Mouse (Mus musculus) heart, embryonic 16.5 days (tissue): ENCODE measurements around the gene Myg1. TPM values are rescaled to one million over a fixed set of nuclear protein-coding genes. Genes with fewer than 3 reads are reported as not detected.

Experiments used
- ATAC-seq: fragments of 200-750 bp; cut with Nextera tagmentation; replicated peaks from 2 replicates; pipeline ENCODE4 v1.8.0; 2017; ENCODE audit warnings: moderate number of reproducible peaks; ENCODE audit not compliant: insufficient read depth, low FRiP score; ENCODE audit errors: extremely low read depth
- H3K27ac ChIP-seq: fragments of 300-500 bp; sonication (generic); 2 replicates; pipeline ENCODE4 v1.5.1; 2014; ENCODE audit warnings: mild to moderate bottlenecking, low read length, control low read depth, moderate library complexity
- H3K27me3 ChIP-seq: fragments of 300-500 bp; sonication (generic); 2 replicates; pipeline ENCODE4 v1.6.1; 2014; ENCODE audit warnings: low read length, mixed read lengths; ENCODE audit not compliant: control insufficient read depth, insufficient read depth
- H3K36me3 ChIP-seq: fragments of 300-500 bp; sonication (generic); 2 replicates; pipeline ENCODE4 v1.6.1; 2014; ENCODE audit not compliant: control insufficient read depth, insufficient read depth
- H3K4me1 ChIP-seq: fragments of 300-500 bp; sonication (generic); 2 replicates; pipeline ENCODE4 v1.6.1; 2014; ENCODE audit warnings: low read length, mixed read lengths; ENCODE audit not compliant: control insufficient read depth, insufficient read depth
- H3K4me2 ChIP-seq: fragments of 300-500 bp; sonication (generic); 2 replicates; pipeline ENCODE4 v1.6.1; 2014; ENCODE audit warnings: low read depth, mild to moderate bottlenecking, control low read depth, low read length
- H3K4me3 ChIP-seq: fragments of 300-500 bp; sonication (generic); 2 replicates; pipeline ENCODE4 v1.5.1; 2014; ENCODE audit warnings: mild to moderate bottlenecking, control low read depth, low read length
- H3K9ac ChIP-seq: fragments of 300-500 bp; sonication (generic); 2 replicates; pipeline ENCODE4 v1.6.1; 2014; ENCODE audit warnings: low read length, control low read depth
- H3K9me3 ChIP-seq: fragments of 300-500 bp; sonication (generic); replicated peaks from 2 replicates; pipeline ENCODE4 v1.6.1; 2016; ENCODE audit warnings: low read length; ENCODE audit not compliant: control insufficient read depth
- WGBS: fragments of 180-500 bp; shearing (Covaris S2); extraction: QIAGEN DNeasy Blood & Tissue Kit; methylation state at CpG from one replicate; pipeline ENCODE4 v1.1.7; 2014; 5-methylcytosine and 5-hydroxymethylcytosine counted together
- polyA plus RNA-seq: library from polyadenylated mRNA; unstranded; fragments of >200 nt; fragmentation: Nextera tagmentation; extraction: Ambion mirVana; gene quantifications from 2 replicates; pipeline ENCODE4 v1.2.1, GENCODE M21; 2015

Myg1 gene
- polyA plus RNA-seq, 1 experiment from 2014 or later: 56.6 TPM

GRCm38 (mm10) chr15:102336946-102337345 is 5.4 kb downstream of the Myg1 start:
- H3K36me3 ChIP-seq: peaks cover 51% of the 10 kb centered on the region
- no peak overlapping the region for H3K9ac ChIP-seq
- no peak overlapping the region for H3K4me3 ChIP-seq
- H3K4me1 ChIP-seq: peaks cover 11% of the 10 kb centered on the region
- ATAC-seq: no peak
- WGBS: 79% methylated on average over 4 of the region's 4 CpGs
- no peaks in the 10 kb centered on the region for H3K27me3 ChIP-seq
- H3K4me2 ChIP-seq: no peak overlapping the region
- H3K9me3 ChIP-seq: no peaks in the 10 kb centered on the region
- H3K27ac ChIP-seq: no peak overlapping the region

- H3K9ac ChIP-seq: no peak overlapping the region
- H3K9me3 ChIP-seq: no peaks in the 10 kb centered on the region
- WGBS: 71% methylated on average over 5 of the region's 5 CpGs
- H3K4me1 ChIP-seq: no peaks in the 10 kb centered on the region
- H3K27me3 ChIP-seq: no peaks in the 10 kb centered on the region
- H3K27ac ChIP-seq: no peak overlapping the region
- peaks cover 39% of the 10 kb centered on the region for H3K36me3 ChIP-seq
- no peak overlapping the region for H3K4me3 ChIP-seq
- no peak overlapping the region for H3K4me2 ChIP-seq
- ATAC-seq: no peak
Measured at GRCm38 (mm10) chr15:102339612-102340011, 8.1 kb downstream of the Myg1 start.

DNA sequence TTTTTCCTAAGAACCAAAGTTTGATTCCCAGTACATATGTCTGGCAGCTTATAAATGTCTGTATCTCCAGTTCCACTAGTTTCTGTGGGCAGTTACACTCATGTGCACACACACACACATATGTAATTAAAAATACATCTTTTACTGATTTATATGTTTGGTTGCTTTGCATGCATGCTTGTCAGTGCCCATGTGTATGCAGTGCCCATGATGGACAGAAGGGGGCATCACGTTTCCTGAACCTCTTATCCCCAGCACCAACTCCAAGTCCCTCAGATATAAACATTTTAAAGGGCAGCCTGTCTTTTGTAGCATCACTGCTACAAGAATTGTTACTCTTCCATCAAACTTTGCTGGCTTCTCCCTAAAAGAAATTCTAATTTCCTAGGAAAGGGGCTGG is 10.1 kb downstream of the Myg1 start:
- Histone ChIP-seq H3K9me3 (no peaks in the 10 kb centered on the region), H3K4me2 (no peak overlapping the region), H3K4me3 (no peak overlapping the region), H3K9ac (no peak overlapping the region), H3K36me3 (peaks cover 36% of the 10 kb centered on the region), H3K27ac (no peak overlapping the region), H3K4me1 (no peaks in the 10 kb centered on the region), H3K27me3 (no peaks in the 10 kb centered on the region)
- ATAC-seq: no peak
- WGBS: 23% methylated on average over 1 of the region's 1 CpGs

- Histone ChIP-seq H3K4me1 (peaks cover under 1% of the 10 kb centered on the region; the same call in 1 of the 2 replicates), H3K9me3 (no peaks in the 10 kb centered on the region), H3K27me3 (no peaks in the 10 kb centered on the region), H3K4me2 (no peak overlapping the region), H3K4me3 (no peak overlapping the region), H3K27ac (no peak overlapping the region), H3K9ac (no peak overlapping the region), H3K36me3 (peaks cover 13% of the 10 kb centered on the region)
- WGBS: 94% methylated on average over 3 of the region's 3 CpGs
- ATAC-seq: no peak
Measured at GRCm38 (mm10) chr15:102344490-102344889, 13.0 kb downstream of the Myg1 start.

DNA sequence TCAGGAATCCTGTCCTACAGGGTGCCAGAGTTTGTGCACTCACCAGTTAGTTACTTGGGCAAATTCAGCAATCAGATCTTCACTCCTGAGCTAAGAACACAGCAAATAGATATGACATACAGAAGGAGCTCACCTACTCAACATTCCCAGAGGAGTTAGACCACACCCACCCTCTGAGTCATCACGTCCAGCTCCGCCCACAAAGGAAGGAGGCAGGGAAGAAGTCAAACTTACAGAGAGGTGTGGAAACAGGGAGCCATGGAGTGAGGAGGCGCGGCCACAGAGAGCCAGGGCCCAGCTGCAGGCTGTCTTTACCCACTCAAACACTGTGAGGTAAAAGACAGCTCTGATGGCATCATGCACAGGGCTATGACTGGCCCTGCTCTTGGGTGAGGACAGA is 14.9 kb downstream of the Myg1 start:
- WGBS: 67% methylated on average over 4 of the region's 4 CpGs
- Histone ChIP-seq H3K27me3 (no peaks in the 10 kb centered on the region), H3K9ac (no peak overlapping the region), H3K4me1 (peaks cover 10% of the 10 kb centered on the region), H3K27ac (no peak overlapping the region), H3K4me2 (no peak overlapping the region), H3K4me3 (no peak overlapping the region), H3K36me3 (peaks cover 7% of the 10 kb centered on the region; the same call in 1 of the 2 replicates), H3K9me3 (no peaks in the 10 kb centered on the region)
- ATAC-seq: no peak

GRCm38 (mm10) chr15:102350138-102350941 is 18.8 kb downstream of the Myg1 start, which contains the start of gene Aaas:
Gene Aaas, minus strand, starts transcription at chr15:102350771.
- peak within 1 kb of the TSS; percentile 74 for H3K4me2 ChIP-seq
- H3K9ac ChIP-seq: peak within 1 kb of the TSS; percentile 91
- peak within 1 kb of the TSS; percentile 75 for H3K27ac ChIP-seq
- peaks cover 14% of the 10 kb centered on the region for H3K4me1 ChIP-seq
- H3K4me3 ChIP-seq: peak within 1 kb of the TSS; percentile 86
- ATAC-seq: peak; percentile 86
- under 1% methylated on average over 56 of the region's 56 CpGs for WGBS
- H3K9me3 ChIP-seq: no peaks in the 10 kb centered on the region
- H3K36me3 ChIP-seq: 0 out of 2 replicates have a peak, but pooled peaks cover 3% of the 10 kb centered on the region
- H3K27me3 ChIP-seq: 0 out of 2 replicates have a peak, but pooled peaks cover 4% of the 10 kb centered on the region

- Histone ChIP-seq H3K9me3 (no peaks in the 10 kb centered on the region), H3K36me3 (0 out of 2 replicates have a peak, but pooled peaks cover 2% of the 10 kb centered on the region), H3K9ac (peak overlapping the region; percentile 91), H3K4me2 (peak overlapping the region; percentile 74), H3K4me3 (peak overlapping the region; percentile 86), H3K4me1 (peaks cover 17% of the 10 kb centered on the region), H3K27me3 (0 out of 2 replicates have a peak, but pooled peaks cover 4% of the 10 kb centered on the region), H3K27ac (peak overlapping the region; percentile 75)
- no peak for ATAC-seq
- WGBS: 11% methylated on average over 11 of the region's 11 CpGs
Measured at GRCm38 (mm10) chr15:102350942-102351291, 19.4 kb downstream of the Myg1 start.

DNA sequence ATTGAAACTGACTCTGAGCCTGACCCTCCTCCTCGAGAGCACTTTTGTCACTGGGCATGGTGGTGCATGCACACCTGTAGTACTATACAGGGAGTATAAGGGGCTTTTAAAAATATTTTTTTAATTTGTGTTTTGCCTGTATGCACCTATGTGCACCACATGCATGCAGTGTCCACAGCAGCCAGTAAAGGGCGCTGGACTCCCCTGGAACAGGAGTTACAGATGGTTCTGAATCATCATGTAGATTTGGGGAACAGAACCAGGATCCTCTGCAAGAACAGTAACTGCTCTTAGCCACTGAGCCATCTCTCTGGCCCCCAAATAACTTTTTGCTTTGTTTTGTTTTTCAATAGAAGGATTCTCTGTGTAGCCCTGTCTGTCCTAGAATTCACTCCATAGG is 20.7 kb downstream of the Myg1 start:
- WGBS: 45% methylated on average over 2 of the region's 2 CpGs
- peaks cover 15% of the 10 kb centered on the region for H3K27me3 ChIP-seq
- no peak overlapping the region for H3K4me2 ChIP-seq
- no peaks in the 10 kb centered on the region for H3K36me3 ChIP-seq
- ATAC-seq: no peak
- H3K4me1 ChIP-seq: peaks cover 22% of the 10 kb centered on the region
- no peak overlapping the region for H3K27ac ChIP-seq
- H3K4me3 ChIP-seq: no peak overlapping the region
- no peak overlapping the region for H3K9ac ChIP-seq
- no peaks in the 10 kb centered on the region for H3K9me3 ChIP-seq

DNA sequence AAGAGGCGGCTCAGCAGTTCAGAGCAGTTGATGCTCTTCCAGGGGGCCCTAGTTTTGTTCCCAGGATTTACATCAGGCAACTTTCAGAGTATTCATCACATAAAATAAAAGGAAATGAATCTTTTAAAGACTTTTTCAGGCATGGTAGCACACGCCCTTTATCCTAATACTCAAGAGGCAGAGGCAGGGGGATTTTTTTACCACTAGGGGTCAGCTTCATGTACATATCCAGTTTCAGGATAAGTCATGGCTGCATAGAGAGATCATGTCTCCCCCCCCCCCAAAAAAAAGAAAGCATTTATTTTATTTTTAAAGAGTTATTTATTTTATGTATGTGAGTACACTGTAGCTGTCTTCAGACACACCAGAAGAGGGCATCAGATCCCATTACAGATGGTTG is 22.5 kb downstream of the Myg1 start:
- Histone ChIP-seq H3K9ac (no peak overlapping the region), H3K4me3 (no peak overlapping the region), H3K27me3 (peaks cover 31% of the 10 kb centered on the region), H3K4me2 (no peak overlapping the region), H3K36me3 (no peaks in the 10 kb centered on the region), H3K27ac (no peak overlapping the region), H3K9me3 (no peaks in the 10 kb centered on the region), H3K4me1 (peaks cover 29% of the 10 kb centered on the region)
- ATAC-seq: no peak
- 80% methylated on average over 2 of the region's 2 CpGs for WGBS
